Mouse (Mus musculus) kidney, postnatal 0 days (tissue): ENCODE measurements around the gene Mad2l2. TPM values are rescaled to one million over a fixed set of nuclear protein-coding genes. Genes with fewer than 3 reads are reported as not detected.

ENCODE experiments used
- ATAC-seq: fragments of 200-750 bp; cut with Nextera tagmentation; replicated peaks from 2 replicates; pipeline ENCODE4 v1.8.0; 2017; ENCODE audit warnings: low read depth, moderate number of reproducible peaks, moderate TSS enrichment, moderate library complexity; ENCODE audit not compliant: low FRiP score
- DNase-seq: peaks from one replicate; pipeline ENCODE4 v3.0.0-alpha.2; 2016; ENCODE audit warnings: low spot score
- H3K27ac ChIP-seq: fragments of 300-500 bp; sonication (generic); 2 replicates; pipeline ENCODE4 v1.5.1; 2014; ENCODE audit warnings: mild to moderate bottlenecking
- H3K27me3 ChIP-seq: fragments of 300-500 bp; sonication (generic); 2 replicates; pipeline ENCODE4 v1.6.1; 2014; ENCODE audit warnings: low read length, mixed read lengths; ENCODE audit not compliant: insufficient read depth
- H3K36me3 ChIP-seq: fragments of 300-500 bp; sonication (generic); 2 replicates; pipeline ENCODE4 v1.6.1; 2014; ENCODE audit warnings: low read length, mixed read lengths; ENCODE audit not compliant: insufficient read depth
- H3K4me1 ChIP-seq: fragments of 300-500 bp; sonication (generic); replicated peaks from 2 replicates; pipeline ENCODE4 v1.6.1; 2014; ENCODE audit warnings: antibody characterized with exemption, low read length, mixed read lengths; ENCODE audit not compliant: insufficient read depth
- H3K4me2 ChIP-seq: fragments of 300-500 bp; sonication (generic); 2 replicates; pipeline ENCODE4 v1.6.1; 2014; ENCODE audit warnings: mild to moderate bottlenecking, low read length, moderate library complexity, mixed read lengths
- H3K4me3 ChIP-seq: fragments of 300-500 bp; sonication (generic); replicated peaks from 2 replicates; pipeline ENCODE4 v1.5.1; 2014; ENCODE audit warnings: low read depth, low read length
- H3K9ac ChIP-seq: fragments of 300-500 bp; sonication (generic); 2 replicates; pipeline ENCODE4 v1.6.1; 2014; ENCODE audit warnings: low read depth, low read length
- H3K9me3 ChIP-seq: fragments of 300-500 bp; sonication (generic); replicated peaks from 2 replicates; pipeline ENCODE4 v1.6.1; 2016; ENCODE audit warnings: low read length, inconsistent platforms, mixed read lengths
- CTCF ChIP-seq: IDR thresholded peaks from 2 replicates; pipeline ENCODE4 v1.5.1; 2016; ENCODE audit warnings: antibody characterized with exemption, low read depth, mild to moderate bottlenecking, moderate library complexity
- WGBS: fragments of 180-500 bp; shearing (Covaris S2); extraction: QIAGEN DNeasy Blood & Tissue Kit; methylation state at CpG from one replicate; pipeline ENCODE4 v1.1.7; 2014; 5-methylcytosine and 5-hydroxymethylcytosine counted together
- polyA plus RNA-seq: library from polyadenylated mRNA; unstranded; fragments of >200 nt; fragmentation: Nextera tagmentation; extraction: Ambion mirVana; gene quantifications from 2 replicates; pipeline ENCODE4 v1.2.1, GENCODE M21; 2015

The Mad2l2 gene
- polyA plus RNA-seq, 1 experiment from 2014 or later = 73.1 TPM

- no peaks in the 10 kb centered on the region for H3K9me3 ChIP-seq
- DNase-seq (no peak), ATAC-seq (no peak)
- peak overlapping the region; percentile 50 for H3K4me2 ChIP-seq
- WGBS = 1% methylated on average over 16 of the region's 16 CpGs
- peaks cover 3% of the 10 kb centered on the region; the same call in 1 of the 2 replicates for H3K4me1 ChIP-seq
- H3K4me3 ChIP-seq = no peak overlapping the region
- no peak overlapping the region for H3K9ac ChIP-seq
- H3K36me3 ChIP-seq = no peaks in the 10 kb centered on the region
- TF ChIP-seq CTCF = no peak
- H3K27ac ChIP-seq = no peak overlapping the region
- peaks cover 44% of the 10 kb centered on the region for H3K27me3 ChIP-seq
These were observed 34.3 kb downstream of the Mad2l2 start for GRCm38 (mm10) chr4:148164461-148164860.

GRCm38 (mm10) chr4:148165551-148165950, 35.4 kb downstream of the Mad2l2 start:
- no peak for TF ChIP-seq CTCF
- Histone ChIP-seq H3K4me1 (peaks cover 3% of the 10 kb centered on the region; the same call in 1 of the 2 replicates), H3K9ac (no peak overlapping the region), H3K9me3 (no peaks in the 10 kb centered on the region), H3K4me2 (no peak overlapping the region), H3K27ac (no peak overlapping the region), H3K4me3 (no peak overlapping the region), H3K27me3 (peaks cover 44% of the 10 kb centered on the region), H3K36me3 (no peaks in the 10 kb centered on the region)
- ATAC-seq (no peak), DNase-seq (no peak)
- WGBS = 4% methylated on average over 17 of the region's 17 CpGs

- no peaks in the 10 kb centered on the region for H3K36me3 ChIP-seq
- H3K27ac ChIP-seq = no peak overlapping the region
- no peak overlapping the region for H3K4me2 ChIP-seq
- no peak overlapping the region for H3K9ac ChIP-seq
- H3K9me3 ChIP-seq = no peaks in the 10 kb centered on the region
- TF ChIP-seq CTCF = no peak
- DNase-seq = no peak
- no peak overlapping the region for H3K4me3 ChIP-seq
- ATAC-seq = no peak
- H3K4me1 ChIP-seq = peaks cover 3% of the 10 kb centered on the region; the same call in 1 of the 2 replicates
- 12% methylated on average over 10 of the region's 10 CpGs for WGBS
- H3K27me3 ChIP-seq = peaks cover 42% of the 10 kb centered on the region
These were observed 36.2 kb downstream of the Mad2l2 start for GRCm38 (mm10) chr4:148166431-148166830.

GRCm38 (mm10) chr4:148166986-148167385, 36.8 kb downstream of the Mad2l2 start:
- no peak overlapping the region for H3K4me3 ChIP-seq
- no peak for ATAC-seq
- peaks cover 37% of the 10 kb centered on the region for H3K27me3 ChIP-seq
- no peak overlapping the region for H3K9ac ChIP-seq
- no peaks in the 10 kb centered on the region for H3K9me3 ChIP-seq
- 10% methylated on average over 4 of the region's 4 CpGs for WGBS
- H3K4me2 ChIP-seq = no peak overlapping the region
- peak; percentile 69 for TF ChIP-seq CTCF
- no peaks in the 10 kb centered on the region for H3K36me3 ChIP-seq
- no peak overlapping the region for H3K27ac ChIP-seq
- peaks cover 3% of the 10 kb centered on the region; the same call in 1 of the 2 replicates for H3K4me1 ChIP-seq
- DNase-seq = peak; percentile 69

- H3K27me3 ChIP-seq = peaks cover 38% of the 10 kb centered on the region
- H3K4me3 ChIP-seq = no peak overlapping the region
- H3K9ac ChIP-seq = no peak overlapping the region
- no peak overlapping the region for H3K4me2 ChIP-seq
- no peaks in the 10 kb centered on the region for H3K36me3 ChIP-seq
- no peak overlapping the region for H3K27ac ChIP-seq
- 28% methylated on average over 7 of the region's 7 CpGs for WGBS
- DNase-seq (peak; percentile 77), ATAC-seq (no peak)
- peak; percentile 83 for TF ChIP-seq CTCF
- peaks cover 3% of the 10 kb centered on the region; the same call in 1 of the 2 replicates for H3K4me1 ChIP-seq
- no peaks in the 10 kb centered on the region for H3K9me3 ChIP-seq
These were observed 38.1 kb downstream of the Mad2l2 start for GRCm38 (mm10) chr4:148168287-148168686.

- H3K27ac ChIP-seq = no peak overlapping the region
- H3K4me1 ChIP-seq = no peaks in the 10 kb centered on the region; the same call in 1 of the 2 replicates
- H3K4me2 ChIP-seq = no peak overlapping the region
- no peaks in the 10 kb centered on the region for H3K36me3 ChIP-seq
- H3K27me3 ChIP-seq = peaks cover 40% of the 10 kb centered on the region
- H3K4me3 ChIP-seq = no peak overlapping the region
- TF ChIP-seq CTCF = no peak
- H3K9ac ChIP-seq = no peak overlapping the region
- DNase-seq (no peak), ATAC-seq (no peak)
- H3K9me3 ChIP-seq = no peaks in the 10 kb centered on the region
- WGBS = 23% methylated on average over 15 of the region's 15 CpGs
These were observed 39.4 kb downstream of the Mad2l2 start for GRCm38 (mm10) chr4:148169586-148169985.

- Histone ChIP-seq H3K9ac (no peak overlapping the region), H3K4me3 (no peak overlapping the region), H3K27me3 (peaks cover 36% of the 10 kb centered on the region), H3K4me1 (no peaks in the 10 kb centered on the region; the same call in 1 of the 2 replicates), H3K27ac (no peak overlapping the region), H3K36me3 (no peaks in the 10 kb centered on the region), H3K9me3 (no peaks in the 10 kb centered on the region), H3K4me2 (no peak overlapping the region)
- ATAC-seq (no peak), DNase-seq (peak; percentile 66)
- WGBS = 7% methylated on average over 2 of the region's 2 CpGs
- peak; percentile 96 for TF ChIP-seq CTCF
These were observed 40.7 kb downstream of the Mad2l2 start for GRCm38 (mm10) chr4:148170842-148171241.
